Mouse (Mus musculus) ES-E14 (cell line): ENCODE results near the gene Nbr1.

Source experiments
- CHD2 ChIP-seq: IDR thresholded peaks from 2 replicates; pipeline ENCODE4 v1.6.1; 2014; ENCODE audit warnings: mild to moderate bottlenecking, low read depth, low read length, inconsistent platforms
- MAFK ChIP-seq: IDR thresholded peaks from 2 replicates; pipeline ENCODE4 v1.6.1; 2014; ENCODE audit warnings: mild to moderate bottlenecking, low read depth, low read length, inconsistent platforms; ENCODE audit not compliant: insufficient read depth
- ZC3H11A ChIP-seq: IDR thresholded peaks from 2 replicates; pipeline ENCODE4 v1.6.1; 2012; ENCODE audit warnings: low read depth, mild to moderate bottlenecking, inconsistent platforms, low read length, borderline replicate concordance
- ZNF384 ChIP-seq: IDR thresholded peaks from 2 replicates; pipeline ENCODE4 v1.6.1; 2012; ENCODE audit warnings: low read depth, low read length, inconsistent platforms

GRCm38 (mm10) chr11:101507090-101507489 is 44.9 kb upstream of the Nbr1 start:
- TF ChIP-seq MAFK (no peak), ZNF384 (no peak), ZC3H11A (no peak), CHD2 (no peak)
